In the genomic region with DNA sequence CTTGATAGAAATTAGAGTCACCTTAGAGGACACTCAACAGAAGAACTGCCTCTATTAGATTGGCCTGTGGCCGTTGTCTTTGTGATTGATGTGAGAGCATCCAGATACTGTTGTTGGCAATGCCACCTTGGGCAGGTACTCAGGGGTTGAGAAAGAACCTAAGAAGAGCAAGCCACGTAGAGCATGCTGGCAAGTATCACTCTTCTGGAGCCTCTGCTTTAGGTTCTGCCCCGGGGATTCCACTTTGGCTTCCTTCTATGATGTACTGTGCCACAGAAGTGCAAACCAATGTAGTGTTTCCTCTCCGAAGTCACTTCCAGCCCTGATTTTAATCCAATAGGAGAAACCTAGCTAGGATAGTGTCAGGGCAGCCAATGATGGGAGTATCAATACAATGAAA, we compare ENCODE assay signal across 12 mouse cellular contexts.
"Had no signal": no experiment of that assay in that cellular context is flagged by ENCODE, and none has a peak within 500 bp of the region (broad histone marks: within the 10 kb centered on the region; RNA-seq: fewer than 3 reads in every experiment).

No protein-coding gene starts in this region.

- DNase-seq: retina, postnatal 1 day; right cerebral cortex, adult 18-20 months; right cerebral cortex, postnatal 14 days; right cerebral cortex, postnatal 25 days; right cerebral cortex, postnatal 4 days; spleen, adult 18-20 months; thymus, adult 18-20 months; thymus, adult 2 months; thymus, postnatal 14 days; thymus, postnatal 25 days; thymus, postnatal 36 days; thymus, postnatal 4 days had no signal
